ENCODE assay signal across 22 mouse cellular contexts in genomic region chr9:71635627-71636026, GRCm38 (mm10).
"Had no signal": no experiment of that assay in that cellular context is flagged by ENCODE, and none has a peak within 500 bp of the region (broad histone marks: within the 10 kb centered on the region; RNA-seq: fewer than 3 reads in every experiment).

No protein-coding gene starts in this region.

- H3K9ac ChIP-seq: intestine, embryonic 15.5 days; limb, embryonic 13.5 days; liver, embryonic 12.5 days; liver, embryonic 15.5 days; lung, embryonic 15.5 days; midbrain, embryonic 15.5 days; neural tube, embryonic 12.5 days; neural tube, embryonic 15.5 days had no signal

- H3K27ac ChIP-seq: intestine, embryonic 15.5 days; layer of hippocampus, adult 2 months; limb, embryonic 10.5 days; limb, embryonic 13.5 days; liver, embryonic 12.5 days; liver, embryonic 15.5 days; lung, embryonic 15.5 days; neural tube, embryonic 12.5 days; stomach, postnatal 0 days had no signal

- H3K4me3 ChIP-seq: intestine, embryonic 15.5 days; layer of hippocampus, adult 2 months; limb, embryonic 10.5 days; limb, embryonic 13.5 days; liver, embryonic 12.5 days; liver, embryonic 15.5 days; lung, embryonic 15.5 days; midbrain, embryonic 15.5 days; neural tube, embryonic 12.5 days; neural tube, embryonic 15.5 days had no signal

- ATAC-seq: liver, embryonic 12.5 days; midbrain, embryonic 15.5 days had no signal

- H3K4me2 ChIP-seq: intestine, embryonic 15.5 days; limb, embryonic 13.5 days; liver, embryonic 12.5 days; liver, embryonic 15.5 days; lung, embryonic 15.5 days; midbrain, embryonic 11.5 days; midbrain, embryonic 15.5 days; neural tube, embryonic 12.5 days; neural tube, embryonic 15.5 days had no signal

- H3K36me3 ChIP-seq: liver, embryonic 15.5 days; midbrain, embryonic 15.5 days; neural tube, embryonic 12.5 days; neural tube, embryonic 15.5 days had no signal

- H3K27me3 ChIP-seq: intestine, embryonic 15.5 days; limb, embryonic 13.5 days; liver, embryonic 12.5 days; liver, embryonic 15.5 days; lung, embryonic 15.5 days; midbrain, embryonic 15.5 days; neural tube, embryonic 12.5 days; neural tube, embryonic 15.5 days had no signal

- DNase-seq: layer of hippocampus, adult 9-11 months; liver; lung, adult 18-20 months; lung, postnatal 10 days; lung, postnatal 36 days; right cerebral cortex, adult 18-20 months; right cerebral cortex, postnatal 14 days; right cerebral cortex, postnatal 4 days; thymus, adult 2 months; thymus, postnatal 25 days had no signal

- H3K4me1 ChIP-seq: liver, embryonic 12.5 days; liver, embryonic 15.5 days; lung, embryonic 15.5 days had no signal

- H3K9me3 ChIP-seq: intestine, embryonic 15.5 days; limb, embryonic 10.5 days; liver, embryonic 15.5 days; lung, embryonic 15.5 days; midbrain, embryonic 15.5 days; neural tube, embryonic 12.5 days; neural tube, embryonic 15.5 days had no signal
